Mouse (Mus musculus) G1E-ER4 (cell line): ENCODE measurements around the gene Tnnt3. TPM values are rescaled to one million over a fixed set of nuclear protein-coding genes. Genes with fewer than 3 reads are reported as not detected.

ENCODE experiments used
- GATA1 ChIP-seq: IDR thresholded peaks from one replicate; pipeline ENCODE4 v1.8.0; 2012; ENCODE audit warnings: low read length, inconsistent platforms
- polyA plus RNA-seq: library from polyadenylated mRNA; stranded (reverse); fragments of >175 nt; gene quantifications from 2 replicates; pipeline ENCODE4 v1.2.3, GENCODE M21; 2012

Tnnt3 gene
- polyA plus RNA-seq, 1 experiment = not detected

- TF ChIP-seq GATA1 = no peak
Observed at GRCm38 (mm10) chr7:142517531-142517930, 18.9 kb downstream of the Tnnt3 start.

GRCm38 (mm10) chr7:142520331-142520730, 21.7 kb downstream of the Tnnt3 start:
- no peak for TF ChIP-seq GATA1

- TF ChIP-seq GATA1 = no peak
Observed at GRCm38 (mm10) chr7:142522352-142522751, 23.7 kb downstream of the Tnnt3 start.

GRCm38 (mm10) chr7:142523200-142523990, 24.8 kb downstream of the Tnnt3 start:
- TF ChIP-seq GATA1 = no peak

GRCm38 (mm10) chr7:142525342-142526178, 26.9 kb downstream of the Tnnt3 start:
- TF ChIP-seq GATA1 = no peak

- TF ChIP-seq GATA1 = no peak
Observed at GRCm38 (mm10) chr7:142529350-142529749, 30.7 kb downstream of the Tnnt3 start.

GRCm38 (mm10) chr7:142531973-142532521, 33.4 kb downstream of the Tnnt3 start:
- no peak for TF ChIP-seq GATA1

- no peak for TF ChIP-seq GATA1
Observed at GRCm38 (mm10) chr7:142532671-142533058, 34.0 kb downstream of the Tnnt3 start, which contains the start of gene Mrpl23. Mrpl23 (plus strand) TSS chr7:142532686.

- TF ChIP-seq GATA1 = no peak
Observed at GRCm38 (mm10) chr7:142533059-142533855, 34.6 kb downstream of the Tnnt3 start.

- TF ChIP-seq GATA1 = no peak
Observed at GRCm38 (mm10) chr7:142535116-142535515, 36.5 kb downstream of the Tnnt3 start.

- TF ChIP-seq GATA1 = no peak
Observed at GRCm38 (mm10) chr7:142535832-142536231, 37.2 kb downstream of the Tnnt3 start.

- TF ChIP-seq GATA1 = no peak
Observed at GRCm38 (mm10) chr7:142537181-142537580, 38.5 kb downstream of the Tnnt3 start.

GRCm38 (mm10) chr7:142537879-142538278, 39.2 kb downstream of the Tnnt3 start:
- TF ChIP-seq GATA1 = no peak

GRCm38 (mm10) chr7:142538291-142538690, 39.7 kb downstream of the Tnnt3 start:
- TF ChIP-seq GATA1 = no peak

GRCm38 (mm10) chr7:142538766-142539165, 40.1 kb downstream of the Tnnt3 start:
- TF ChIP-seq GATA1 = no peak

GRCm38 (mm10) chr7:142539828-142540227, 41.2 kb downstream of the Tnnt3 start:
- no peak for TF ChIP-seq GATA1
